Mouse (Mus musculus): ENCODE results near the gene Sart1. TPM values are rescaled to one million over a fixed set of nuclear protein-coding genes. Genes with fewer than 3 reads are reported as not detected.

Gene Sart1
- total and polyA plus RNA-seq, 3 experiments = 46.7 to 104 (median 78.3) TPM

DNA sequence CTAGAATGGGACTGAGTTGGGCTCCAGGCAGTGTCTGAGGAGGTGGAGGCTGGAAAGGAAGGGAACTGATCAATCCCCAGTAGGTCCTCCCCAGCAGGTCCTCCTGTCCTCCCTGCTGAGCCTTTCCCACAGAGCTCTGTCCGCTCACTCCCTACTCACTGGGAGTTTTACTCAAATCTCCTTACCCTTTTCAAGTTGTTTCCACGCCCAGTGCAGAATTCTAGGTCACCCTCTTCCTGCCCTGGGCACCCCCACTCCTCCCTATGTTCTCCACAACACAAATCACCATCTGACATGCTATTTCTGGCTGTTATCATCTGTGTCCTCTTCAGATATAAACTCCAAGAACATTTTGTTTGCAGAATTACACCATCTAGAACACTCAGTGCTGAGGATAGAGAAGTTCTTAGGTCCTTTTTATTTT is 26.0 kb upstream of the Sart1 start:
- no peaks in the 10 kb centered on the region for H3K27me3 ChIP-seq (replicated peaks)
- H3K4me3 ChIP-seq (replicated peaks in 1 of 3; ENCODE audit: low read depth in 2 of 3, low read length in 2 of 3, poor library complexity in 1 of 3) = no peak overlapping the region
- in situ Hi-C loops (cut with MboI; ENCODE audit: low pct_ligation_motif_present, low pct_unique_long_range_greater_than_20kb, low sequenced_read_pairs) (no loop called here), dilution Hi-C loops (cut with MboI; ENCODE audit: extremely low pct_ligation_motif_present, extremely low pct_unique_long_range_greater_than_20kb, low sequenced_read_pairs) (no loop called here)
- H3K9me3 ChIP-seq (replicated peaks; ENCODE audit: low read length) = no peaks in the 10 kb centered on the region
- DNase-seq (ENCODE audit: extremely low read depth) = no peak
- H3K27ac ChIP-seq (ENCODE audit: insufficient read depth, low read depth) = no peak overlapping the region
- no peak overlapping the region for H3K9ac ChIP-seq (ENCODE audit: insufficient read depth, low read depth)
- H3K4me2 ChIP-seq (ENCODE audit: insufficient read depth, low read depth, poor library complexity, severe bottlenecking) = no peak overlapping the region
- TF ChIP-seq CHD2 (IDR thresholded peaks at IDR 0.05; ENCODE audit: low read length) (no peak), BHLHE40 (IDR thresholded peaks at IDR 0.05; ENCODE audit: low read depth, low read length) (no peak), JUND (conservative IDR thresholded peaks at IDR 0.05; ENCODE audit: low read depth, low read length) (no peak), PAX5 (IDR thresholded peaks at IDR 0.05; ENCODE audit: low read length) (no peak), TCF12 (IDR thresholded peaks at IDR 0.05; ENCODE audit: low read depth, low read length) (no peak), USF2 (conservative IDR thresholded peaks at IDR 0.05; ENCODE audit: low read depth, low read length) (no peak), TBP (conservative IDR thresholded peaks at IDR 0.05; ENCODE audit: low read depth, low read length) (no peak), USF1 (IDR thresholded peaks at IDR 0.05; ENCODE audit: low read depth, low read length) (no peak), RAD21 (IDR thresholded peaks at IDR 0.05; ENCODE audit: low read depth, low read length) (no peak), MAZ (IDR thresholded peaks at IDR 0.05; ENCODE audit: low read depth, low read length) (no peak), E2F4 (IDR thresholded peaks at IDR 0.05; ENCODE audit: insufficient replicate concordance, low read depth, low read length) (no peak), SMC3 (IDR thresholded peaks at IDR 0.05; ENCODE audit: low read depth, low read length) (no peak), ELF1 (IDR thresholded peaks at IDR 0.05; ENCODE audit: low read depth, low read length) (no peak), ZNF384 (IDR thresholded peaks at IDR 0.05; ENCODE audit: low read depth, low read length) (no peak), MAX (IDR thresholded peaks at IDR 0.05; ENCODE audit: low read length) (no peak), IRF4 (IDR thresholded peaks at IDR 0.05; ENCODE audit: low read depth, low read length) (no peak), POLR2A (IDR thresholded peaks at IDR 0.05; ENCODE audit: low read depth, low read length) (no peak), MYC (IDR thresholded peaks at IDR 0.05; ENCODE audit: low read depth, low read length) (no peak), RCOR1 (conservative IDR thresholded peaks at IDR 0.05; ENCODE audit: low read depth, low read length) (no peak), CHD1 (IDR thresholded peaks at IDR 0.05; ENCODE audit: low read depth, low read length) (no peak)
- H3K36me3 ChIP-seq (replicated peaks in 1 of 2; ENCODE audit: control insufficient read depth in 1 of 2, insufficient read depth in 1 of 2, low read length in 1 of 2) = peaks cover 0 to 19% of the 10 kb centered on the region in 2 experiments
- 0 out of 4 replicates have a peak, but pooled peaks cover 0 to 3% of the 10 kb centered on the region in 2 experiments for H3K4me1 ChIP-seq (ENCODE audit: control insufficient read depth in 1 of 2, insufficient read depth in 2 of 2)
- H3K79me2 ChIP-seq (replicated peaks; ENCODE audit: control insufficient read depth, extremely low read depth, insufficient read depth, poor library complexity, severe bottlenecking) = no peaks in the 10 kb centered on the region

DNA sequence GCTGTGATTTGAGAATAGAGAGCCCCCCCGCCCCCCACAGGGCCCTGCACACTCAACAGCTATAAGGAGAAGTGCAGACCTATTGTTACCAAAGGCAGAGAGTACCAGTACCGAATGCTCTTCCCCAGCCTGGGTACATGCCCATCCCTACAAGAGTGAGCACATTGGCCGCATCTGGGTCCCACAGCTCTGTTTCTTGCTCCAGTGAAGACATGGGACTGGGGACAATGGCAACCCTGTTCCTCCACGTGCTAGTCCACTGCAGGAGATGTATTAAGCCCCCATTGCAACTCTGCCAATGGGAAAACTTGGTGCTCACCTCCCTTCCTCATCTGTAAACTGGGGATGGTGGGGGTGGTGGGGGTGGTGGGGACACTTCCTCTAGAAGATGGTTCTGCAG is 25.3 kb upstream of the Sart1 start:
- dilution Hi-C loops (cut with MboI; ENCODE audit: extremely low pct_ligation_motif_present, extremely low pct_unique_long_range_greater_than_20kb, low sequenced_read_pairs) (no loop called here), in situ Hi-C loops (cut with MboI; ENCODE audit: low pct_ligation_motif_present, low pct_unique_long_range_greater_than_20kb, low sequenced_read_pairs) (no loop called here)
- no peak overlapping the region for H3K4me2 ChIP-seq (ENCODE audit: insufficient read depth, low read depth, poor library complexity, severe bottlenecking)
- no peak for DNase-seq (ENCODE audit: extremely low read depth)
- H3K9ac ChIP-seq (ENCODE audit: insufficient read depth, low read depth) = no peak overlapping the region
- H3K4me1 ChIP-seq (ENCODE audit: control insufficient read depth in 1 of 2, insufficient read depth in 2 of 2) = peaks cover 3 to 6% of the 10 kb centered on the region in 2 experiments; a peak in 2 of 4 replicates
- no peak for TF ChIP-seq MXI1 (IDR thresholded peaks at IDR 0.05; ENCODE audit: low read depth, low read length)
- no peak for TF ChIP-seq POLR2A (IDR thresholded peaks at IDR 0.05; ENCODE audit: low read depth, low read length)
- TF ChIP-seq UBTF (IDR thresholded peaks at IDR 0.05; ENCODE audit: low read depth, low read length) = no peak
- no peak for TF ChIP-seq NELFE (IDR thresholded peaks at IDR 0.05; ENCODE audit: low read depth, low read length)
- no peak for TF ChIP-seq USF2 (conservative IDR thresholded peaks at IDR 0.05; ENCODE audit: low read depth, low read length)
- TF ChIP-seq CHD1 (IDR thresholded peaks at IDR 0.05; ENCODE audit: low read depth, low read length) = no peak
- TF ChIP-seq EP300 (IDR thresholded peaks at IDR 0.05; ENCODE audit: low read length) = no peak
- TF ChIP-seq ZNF384 (IDR thresholded peaks at IDR 0.05; ENCODE audit: low read depth, low read length) = no peak
- TF ChIP-seq POLR2AphosphoS2 (IDR thresholded peaks at IDR 0.05; ENCODE audit: low read depth, low read length) = no peak
- no peak for TF ChIP-seq ETS1 (conservative IDR thresholded peaks at IDR 0.05; ENCODE audit: low read depth, low read length)
- TF ChIP-seq RCOR1 (conservative IDR thresholded peaks at IDR 0.05; ENCODE audit: low read depth, low read length) = no peak
- TF ChIP-seq NRF1 (IDR thresholded peaks at IDR 0.05; ENCODE audit: low read depth, low read length) = no peak
- TF ChIP-seq HCFC1 (IDR thresholded peaks at IDR 0.05; ENCODE audit: low read depth, low read length) = no peak
- TF ChIP-seq E2F4 (IDR thresholded peaks at IDR 0.05; ENCODE audit: insufficient replicate concordance, low read depth, low read length) = no peak
- TF ChIP-seq ZC3H11A (IDR thresholded peaks at IDR 0.05; ENCODE audit: low read depth, low read length) = no peak
- no peak for TF ChIP-seq CHD2 (IDR thresholded peaks at IDR 0.05; ENCODE audit: low read length)
- peaks cover 0 to 18% of the 10 kb centered on the region in 2 experiments for H3K36me3 ChIP-seq (replicated peaks in 1 of 2; ENCODE audit: control insufficient read depth in 1 of 2, insufficient read depth in 1 of 2, low read length in 1 of 2)
- no peaks in the 10 kb centered on the region for H3K27me3 ChIP-seq (replicated peaks)
- H3K4me3 ChIP-seq (replicated peaks in 1 of 3; ENCODE audit: low read depth in 2 of 3, low read length in 2 of 3, poor library complexity in 1 of 3) = no peak overlapping the region
- no peak overlapping the region for H3K27ac ChIP-seq (ENCODE audit: insufficient read depth, low read depth)
- H3K9me3 ChIP-seq (replicated peaks; ENCODE audit: low read length) = no peaks in the 10 kb centered on the region
- no peaks in the 10 kb centered on the region for H3K79me2 ChIP-seq (replicated peaks; ENCODE audit: control insufficient read depth, extremely low read depth, insufficient read depth, poor library complexity, severe bottlenecking)
